Mouse (Mus musculus): Measurements from ENCODE around the gene Nnat.

The Nnat gene

GRCm38 (mm10) chr2:157559858-157560257 lies at the start of gene Nnat:
Gene Nnat, plus strand, starts transcription at chr2:157560078.
- CTCF ChIA-PET = no interaction called here

GRCm38 (mm10) chr2:157512859-157513258 lies 47.0 kb upstream of the Nnat start:
- CTCF ChIA-PET = no interaction called here

- CTCF ChIA-PET = no interaction called here
These were observed 46.1 kb upstream of the Nnat start for GRCm38 (mm10) chr2:157513737-157514208.

GRCm38 (mm10) chr2:157514353-157514752 lies 45.5 kb upstream of the Nnat start:
- CTCF ChIA-PET = no interaction called here

- CTCF ChIA-PET = no interaction called here
These were observed 42.4 kb upstream of the Nnat start for GRCm38 (mm10) chr2:157517526-157517925.

- CTCF ChIA-PET = no interaction called here
These were observed 41.4 kb upstream of the Nnat start for GRCm38 (mm10) chr2:157518451-157518850.

GRCm38 (mm10) chr2:157519452-157519851 lies 40.4 kb upstream of the Nnat start:
- CTCF ChIA-PET = no interaction called here

GRCm38 (mm10) chr2:157520496-157520895 lies 39.4 kb upstream of the Nnat start:
- CTCF ChIA-PET = no interaction called here

GRCm38 (mm10) chr2:157522556-157522955 lies 37.3 kb upstream of the Nnat start:
- CTCF ChIA-PET = no interaction called here

- CTCF ChIA-PET = no interaction called here
These were observed 29.6 kb upstream of the Nnat start for GRCm38 (mm10) chr2:157530056-157530955.

GRCm38 (mm10) chr2:157531681-157532426 lies 28.0 kb upstream of the Nnat start:
- CTCF ChIA-PET = interaction anchor here (0.7 kb wide), 1 partner anchor 47 kb away, joined by 4 read pairs; no protein-coding TSS in a partner anchor

GRCm38 (mm10) chr2:157534163-157534562 lies 25.7 kb upstream of the Nnat start:
- CTCF ChIA-PET = no interaction called here

GRCm38 (mm10) chr2:157536476-157537081 lies 23.3 kb upstream of the Nnat start:
- CTCF ChIA-PET = no interaction called here

GRCm38 (mm10) chr2:157537118-157537517 lies 22.8 kb upstream of the Nnat start:
- CTCF ChIA-PET = no interaction called here

- CTCF ChIA-PET = no interaction called here
These were observed 19.6 kb upstream of the Nnat start for GRCm38 (mm10) chr2:157540073-157540952.

GRCm38 (mm10) chr2:157540953-157541569 lies 18.8 kb upstream of the Nnat start:
- CTCF ChIA-PET = no interaction called here

GRCm38 (mm10) chr2:157541631-157542030 lies 18.2 kb upstream of the Nnat start:
- CTCF ChIA-PET = no interaction called here

GRCm38 (mm10) chr2:157542415-157542814 lies 17.5 kb upstream of the Nnat start:
- CTCF ChIA-PET = no interaction called here

GRCm38 (mm10) chr2:157544333-157544888 lies 15.5 kb upstream of the Nnat start:
- CTCF ChIA-PET = no interaction called here

- CTCF ChIA-PET = no interaction called here
These were observed 13.2 kb upstream of the Nnat start for GRCm38 (mm10) chr2:157546686-157547085.

GRCm38 (mm10) chr2:157550292-157550691 lies 9.6 kb upstream of the Nnat start:
- CTCF ChIA-PET = no interaction called here

All from spleen, embryonic (tissue).